Mouse (Mus musculus): ENCODE data around the gene Enkd1.

GRCm38 (mm10) chr8:105727397-105728124 is 19.6 kb upstream of the Enkd1 start:
- TF ChIP-seq POLR2A (IDR thresholded peaks at IDR 0.05; ENCODE audit: control insufficient read depth, low read depth, low read length), result no peak
- TF ChIP-seq CTCF (IDR thresholded peaks at IDR 0.05; ENCODE audit: control insufficient read depth, insufficient read depth, insufficient replicate concordance, low read depth, low read length), result no peak
